Mouse (Mus musculus) megakaryocyte, embryonic 14.5 days (primary cell): ENCODE results near the gene Cks1b. TPM values are rescaled to one million over a fixed set of nuclear protein-coding genes. Genes with fewer than 3 reads are reported as not detected.

Experiments used
- H3K27me3 ChIP-seq: replicated peaks from 2 replicates; pipeline ENCODE3; 2012; ENCODE audit warnings: inconsistent platforms
- H3K36me3 ChIP-seq: replicated peaks from 2 replicates; pipeline ENCODE3; 2012; ENCODE audit warnings: low read length, inconsistent platforms, mixed read lengths
- H3K4me1 ChIP-seq: 2 replicates; pipeline ENCODE4 v1.6.1; 2012; ENCODE audit warnings: inconsistent platforms
- H3K4me3 ChIP-seq: replicated peaks from 2 replicates; pipeline ENCODE3; 2012; ENCODE audit warnings: moderate library complexity, mild to moderate bottlenecking, inconsistent platforms
- H3K9me3 ChIP-seq: 2 replicates; pipeline ENCODE4 v1.6.1; 2012; ENCODE audit warnings: inconsistent platforms
- FLI1 ChIP-seq: IDR thresholded peaks from 2 replicates; pipeline ENCODE4 v1.6.1; 2012; ENCODE audit warnings: low read length, inconsistent platforms, mixed read lengths
- GATA1 ChIP-seq: IDR thresholded peaks from 3 replicates; pipeline ENCODE4 v1.6.1; 2012; ENCODE audit warnings: mixed read lengths, low read length, inconsistent platforms, borderline replicate concordance
- polyA plus RNA-seq: library from polyadenylated mRNA; stranded (reverse); fragments of >175 nt; gene quantifications from 2 replicates; pipeline ENCODE4 v1.2.3, GENCODE M21; 2012; ENCODE audit warnings: low replicate concordance; ENCODE audit not compliant: insufficient read depth

Gene Cks1b
- polyA plus RNA-seq, 1 experiment, result 53.9 TPM

- peak overlapping the region; percentile 97 for H3K4me3 ChIP-seq
- TF ChIP-seq GATA1 (no peak), FLI1 (no peak)
- H3K36me3 ChIP-seq, result peaks cover 31% of the 10 kb centered on the region
- no peaks in the 10 kb centered on the region for H3K27me3 ChIP-seq
- H3K9me3 ChIP-seq, result no peaks in the 10 kb centered on the region
- H3K4me1 ChIP-seq, result peaks cover 24% of the 10 kb centered on the region
Measured at GRCm38 (mm10) chr3:89396654-89397005, 21.6 kb downstream of the Cks1b start.

- H3K4me3 ChIP-seq, result peak overlapping the region; percentile 97
- peaks cover 25% of the 10 kb centered on the region for H3K36me3 ChIP-seq
- TF ChIP-seq GATA1, result no peak
- H3K27me3 ChIP-seq, result no peaks in the 10 kb centered on the region
- H3K4me1 ChIP-seq, result peaks cover 30% of the 10 kb centered on the region
- H3K9me3 ChIP-seq, result no peaks in the 10 kb centered on the region
Measured at GRCm38 (mm10) chr3:89395806-89396653, 22.2 kb downstream of the Cks1b start.

- H3K4me1 ChIP-seq, result peaks cover 36% of the 10 kb centered on the region
- peak overlapping the region; percentile 97 for H3K4me3 ChIP-seq
- no peaks in the 10 kb centered on the region for H3K9me3 ChIP-seq
- TF ChIP-seq FLI1 (no peak), GATA1 (no peak)
- H3K27me3 ChIP-seq, result no peaks in the 10 kb centered on the region
- H3K36me3 ChIP-seq, result peaks cover 20% of the 10 kb centered on the region
Measured at GRCm38 (mm10) chr3:89395419-89395805, 22.8 kb downstream of the Cks1b start.

GRCm38 (mm10) chr3:89394894-89395256, 23.3 kb downstream of the Cks1b start:
- Histone ChIP-seq H3K4me1 (peaks cover 42% of the 10 kb centered on the region), H3K36me3 (peaks cover 21% of the 10 kb centered on the region), H3K4me3 (peak overlapping the region; percentile 97), H3K27me3 (no peaks in the 10 kb centered on the region), H3K9me3 (no peaks in the 10 kb centered on the region)
- no peak for TF ChIP-seq FLI1
- TF ChIP-seq GATA1, result no peak

- H3K27me3 ChIP-seq, result no peaks in the 10 kb centered on the region
- H3K9me3 ChIP-seq, result no peaks in the 10 kb centered on the region
- H3K4me1 ChIP-seq, result peaks cover 48% of the 10 kb centered on the region
- H3K36me3 ChIP-seq, result peaks cover 21% of the 10 kb centered on the region
- H3K4me3 ChIP-seq, result peak within 1 kb of the TSS; percentile 97
- TF ChIP-seq FLI1 (no peak), GATA1 (no peak)
Measured at GRCm38 (mm10) chr3:89394006-89394893, 23.9 kb downstream of the Cks1b start, which contains the start of gene Zbtb7b. Zbtb7b (minus strand) TSS chr3:89394776.

GRCm38 (mm10) chr3:89393605-89394004, 24.6 kb downstream of the Cks1b start:
- Histone ChIP-seq H3K4me1 (peaks cover 54% of the 10 kb centered on the region), H3K36me3 (peaks cover 20% of the 10 kb centered on the region)
- TF ChIP-seq FLI1 (no peak), GATA1 (no peak)

GRCm38 (mm10) chr3:89392871-89393311, 25.3 kb downstream of the Cks1b start:
- Histone ChIP-seq H3K36me3 (peaks cover 22% of the 10 kb centered on the region), H3K4me3 (peak overlapping the region; percentile 97), H3K27me3 (no peaks in the 10 kb centered on the region), H3K4me1 (peaks cover 61% of the 10 kb centered on the region), H3K9me3 (no peaks in the 10 kb centered on the region)
- TF ChIP-seq GATA1, result no peak

More at GRCm38 (mm10) chr3:89393605-89394004, 24.6 kb downstream of the Cks1b start:
- no peaks in the 10 kb centered on the region for H3K9me3 ChIP-seq
- H3K4me3 ChIP-seq, result peak overlapping the region; percentile 97
- no peaks in the 10 kb centered on the region for H3K27me3 ChIP-seq

GRCm38 (mm10) chr3:89391663-89392511, 26.3 kb downstream of the Cks1b start:
- Histone ChIP-seq H3K4me1 (peaks cover 69% of the 10 kb centered on the region), H3K27me3 (no peaks in the 10 kb centered on the region), H3K9me3 (no peaks in the 10 kb centered on the region), H3K4me3 (peak overlapping the region; percentile 97), H3K36me3 (peaks cover 30% of the 10 kb centered on the region)
- TF ChIP-seq GATA1, result no peak
- no peak for TF ChIP-seq FLI1
